Mouse (Mus musculus) layer of hippocampus, adult 2 months (tissue): ENCODE results near the gene Rgma. TPM values are rescaled to one million over a fixed set of nuclear protein-coding genes. Genes with fewer than 3 reads are reported as not detected.

ENCODE experiments used
- DNase-seq, 2 experiments: peaks; one replicate each; pipeline ENCODE4 v3.0.0; 2022; ENCODE audit warnings: low spot score in 2 of 2
- H3K27ac ChIP-seq: fragments of 200-600 bp; 2 replicates; pipeline ENCODE4 v1.8.1; 2022
- H3K4me3 ChIP-seq: fragments of 200-600 bp; 2 replicates; pipeline ENCODE4 v1.8.1; 2022; ENCODE audit warnings: mild to moderate bottlenecking
- CTCF ChIP-seq: fragments of 200-600 bp; conservative IDR thresholded peaks from 2 replicates; pipeline ENCODE4 v1.8.1; 2022; ENCODE audit warnings: antibody characterized with exemption, mild to moderate bottlenecking, moderate library complexity
- total RNA-seq, 2 experiments: library from RNA; stranded (reverse); gene quantifications; 2 replicates each; pipeline ENCODE4 v1.2.3; 2021

Rgma gene
- total RNA-seq, 2 experiments from 2014 or later, result 45.9 to 53.2 TPM

GRCm38 (mm10) chr7:73343852-73344251 lies 31.5 kb upstream of the Rgma start:
- no peak for DNase-seq
- TF ChIP-seq CTCF, result no peak
- H3K4me3 ChIP-seq, result no peak overlapping the region
- H3K27ac ChIP-seq, result no peak overlapping the region

DNA sequence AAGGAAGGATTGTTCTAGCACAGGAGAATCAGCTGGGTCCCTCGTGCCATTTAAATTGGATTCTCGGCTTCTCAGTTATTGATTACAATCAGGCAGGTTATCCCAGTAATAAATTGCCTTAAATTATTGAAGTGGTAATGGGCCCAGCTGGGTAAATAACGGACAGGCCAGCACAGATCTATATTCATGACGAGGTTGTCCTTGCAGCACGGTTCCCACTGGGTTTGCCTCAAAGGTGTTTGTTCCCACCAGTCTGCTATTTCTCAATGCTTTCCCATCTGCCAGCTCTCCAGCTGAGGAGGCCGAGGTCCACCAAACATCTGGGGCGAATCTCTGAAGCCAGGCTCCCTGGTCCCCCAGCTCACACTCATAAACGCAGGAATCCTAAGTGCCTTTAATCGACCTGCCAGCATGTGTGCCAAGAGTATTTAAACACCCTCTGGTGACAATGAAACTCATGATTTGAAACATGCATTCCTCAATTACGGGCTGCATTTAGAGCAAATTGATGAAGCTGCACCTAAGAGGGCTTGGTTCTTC lies 26.7 kb upstream of the Rgma start:
- TF ChIP-seq CTCF, result no peak
- no peak overlapping the region for H3K4me3 ChIP-seq

DNA sequence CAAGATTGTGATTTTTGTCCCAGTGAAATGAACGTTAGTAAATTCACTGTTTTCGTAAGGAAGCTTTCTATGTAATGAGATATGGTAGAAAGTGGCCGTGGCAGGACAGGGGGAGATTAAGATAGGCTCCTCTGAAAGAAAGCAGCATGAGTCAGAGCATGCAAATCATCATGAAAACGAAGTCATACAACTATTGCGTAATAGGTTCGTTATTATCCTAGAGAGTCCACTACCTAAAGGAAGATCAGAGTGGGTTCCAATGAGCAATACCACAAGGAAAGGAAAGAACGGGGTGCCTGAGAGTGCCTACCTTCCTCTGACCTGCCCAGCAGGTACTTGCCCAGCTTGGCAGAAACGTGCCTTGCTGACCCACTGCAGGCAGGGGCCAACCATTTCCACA lies 26.2 kb upstream of the Rgma start:
- Histone ChIP-seq H3K4me3 (no peak overlapping the region), H3K27ac (no peak overlapping the region)
- DNase-seq, result no peak
- no peak for TF ChIP-seq CTCF

More for the DNA sequence above, 26.7 kb upstream of the Rgma start:
- no peak for DNase-seq
- no peak overlapping the region for H3K27ac ChIP-seq

DNA sequence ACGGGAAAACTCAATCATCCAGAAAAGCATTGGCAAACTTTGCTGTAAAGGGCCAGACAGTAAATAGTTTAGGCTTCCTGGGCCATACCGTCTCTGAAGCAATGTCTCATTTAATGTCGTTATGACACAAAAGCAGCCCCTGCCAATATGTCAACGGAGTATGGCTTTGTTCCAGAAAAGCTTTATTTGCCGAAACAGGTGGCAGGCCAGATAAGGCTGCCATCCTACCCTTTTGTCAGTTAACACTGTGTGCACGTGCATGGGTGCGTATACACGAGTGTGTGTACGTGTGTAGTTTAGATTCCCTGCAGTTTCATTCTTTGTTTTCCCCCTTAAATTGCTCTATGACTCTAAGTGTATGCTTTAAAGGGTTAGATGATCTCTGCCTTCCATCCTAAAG lies 20.1 kb upstream of the Rgma start:
- TF ChIP-seq CTCF, result no peak
- DNase-seq, result no peak
- H3K27ac ChIP-seq, result no peak overlapping the region
- H3K4me3 ChIP-seq, result no peak overlapping the region

DNA sequence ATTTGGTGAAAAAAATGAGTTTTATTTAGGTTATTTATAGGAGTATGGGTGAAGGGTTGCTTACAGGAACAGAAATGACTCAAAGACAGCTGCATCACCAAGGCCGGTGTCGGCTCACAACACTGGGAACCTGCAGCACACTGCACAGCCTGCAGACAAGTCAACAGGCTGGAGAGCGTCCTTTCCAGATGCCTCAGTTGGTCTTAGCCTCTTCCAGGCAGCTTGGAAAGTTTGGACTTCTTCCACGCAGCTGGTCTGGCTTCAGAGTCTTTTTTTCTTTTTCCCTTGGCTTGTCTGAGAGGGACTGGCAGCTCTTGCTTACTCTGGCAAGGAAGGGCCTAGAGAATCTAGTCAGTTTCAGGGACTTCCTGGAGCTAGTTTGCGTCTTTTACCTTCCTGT lies 18.4 kb upstream of the Rgma start:
- Histone ChIP-seq H3K4me3 (no peak overlapping the region), H3K27ac (no peak overlapping the region)
- no peak for DNase-seq
- no peak for TF ChIP-seq CTCF

DNA sequence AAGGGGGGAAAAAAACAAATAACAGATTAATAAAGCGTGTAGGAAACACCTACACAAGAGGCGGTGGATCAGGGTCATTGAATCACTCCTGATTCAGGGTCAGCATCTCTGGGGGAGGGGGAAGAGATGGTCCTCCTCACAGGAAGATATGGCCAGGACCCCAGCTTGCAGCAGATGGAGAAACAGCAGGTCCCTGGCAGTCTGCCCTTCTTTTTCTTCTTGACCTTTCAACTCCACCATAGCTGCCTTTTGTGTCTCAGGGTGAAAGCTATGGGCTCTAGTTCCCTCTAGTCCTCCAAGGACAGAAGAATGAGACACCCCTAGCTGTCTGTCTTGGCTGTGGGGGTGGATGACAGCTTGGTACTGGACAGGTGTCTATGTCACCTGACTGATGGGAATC lies 17.7 kb upstream of the Rgma start:
- no peak for DNase-seq
- no peak for TF ChIP-seq CTCF
- Histone ChIP-seq H3K27ac (no peak overlapping the region), H3K4me3 (no peak overlapping the region)

DNA sequence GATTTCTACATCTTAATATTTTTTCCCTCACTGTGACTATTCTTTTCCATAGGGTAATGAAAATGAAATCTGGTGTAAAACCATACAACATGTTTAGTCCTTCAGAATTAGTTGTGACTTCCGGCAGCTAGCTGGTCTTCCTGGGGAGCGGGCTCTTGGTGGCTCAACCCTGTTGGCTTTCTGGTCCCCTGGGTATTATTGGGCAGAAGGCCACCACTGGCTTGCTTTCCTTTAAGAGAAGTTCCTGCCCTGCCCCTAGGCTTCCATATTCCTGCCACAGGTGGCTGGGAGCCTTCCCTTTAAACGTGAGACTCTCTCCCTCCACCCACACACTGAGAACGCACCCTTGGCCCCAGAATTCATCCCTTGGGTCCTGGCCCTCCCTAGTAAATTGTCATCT lies 9.8 kb upstream of the Rgma start:
- TF ChIP-seq CTCF, result no peak
- H3K27ac ChIP-seq, result peak overlapping the region; percentile 85
- H3K4me3 ChIP-seq, result no peak overlapping the region
- no peak for DNase-seq

DNA sequence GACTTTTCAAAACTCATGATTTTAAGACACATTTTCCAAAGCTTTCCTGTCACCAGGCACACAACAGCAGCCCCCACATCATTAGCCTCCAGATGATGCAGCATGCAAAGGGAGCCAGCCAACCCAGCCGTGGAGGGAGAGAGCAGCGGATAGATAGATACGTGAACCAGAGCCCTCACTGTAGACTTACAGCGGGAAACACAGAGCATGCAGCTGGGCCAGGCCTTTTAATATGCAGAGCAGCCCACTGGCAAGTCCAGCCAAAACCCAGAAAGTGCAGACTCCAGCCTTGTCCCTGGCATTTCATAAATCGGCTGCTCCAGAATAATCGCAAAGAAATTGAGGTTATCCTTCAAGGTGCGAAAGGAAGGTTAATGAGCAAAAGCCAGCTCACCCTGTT lies 9.3 kb upstream of the Rgma start:
- DNase-seq, result no peak
- no peak overlapping the region for H3K4me3 ChIP-seq
- no peak for TF ChIP-seq CTCF
- H3K27ac ChIP-seq, result peak overlapping the region; percentile 85

DNA sequence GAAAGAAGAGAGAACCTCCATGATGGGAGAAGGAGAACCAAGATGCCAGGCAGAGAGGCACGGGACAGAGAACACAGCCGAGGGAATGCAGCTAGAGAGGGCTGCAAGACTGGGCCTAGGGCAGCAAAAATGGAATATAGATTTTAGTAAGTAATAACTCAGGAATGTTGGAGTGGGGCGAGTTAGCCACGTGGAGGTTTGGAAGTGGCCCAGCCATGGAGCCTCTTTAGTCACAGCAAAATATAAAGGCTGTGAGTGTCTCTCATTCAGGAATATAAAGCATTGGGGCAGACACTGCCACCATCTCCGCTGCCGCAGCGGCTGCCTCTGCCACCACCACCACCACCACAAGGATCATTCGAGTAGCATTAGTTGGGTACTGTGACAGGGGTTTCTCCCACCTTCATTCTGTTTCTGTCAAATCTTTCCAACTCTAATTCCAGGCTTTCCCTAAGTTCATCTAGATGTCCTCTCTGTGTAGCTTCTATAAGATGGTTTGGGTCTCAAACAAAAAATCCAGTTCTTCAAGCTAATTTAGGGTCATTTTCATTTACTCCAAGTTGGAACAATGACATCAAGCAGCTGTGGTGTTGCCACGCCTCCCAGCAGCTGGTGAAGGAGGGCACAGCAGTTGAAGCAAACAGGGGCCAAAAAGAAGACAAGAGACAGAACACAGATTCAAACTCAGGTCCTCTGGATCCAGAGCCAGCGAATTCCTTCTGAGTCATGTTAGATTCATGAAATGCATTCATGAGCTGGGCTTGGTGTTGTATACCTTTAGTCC lies 7.4 kb upstream of the Rgma start:
- no peak overlapping the region for H3K4me3 ChIP-seq
- no peak for TF ChIP-seq CTCF
- DNase-seq, result no peak

DNA sequence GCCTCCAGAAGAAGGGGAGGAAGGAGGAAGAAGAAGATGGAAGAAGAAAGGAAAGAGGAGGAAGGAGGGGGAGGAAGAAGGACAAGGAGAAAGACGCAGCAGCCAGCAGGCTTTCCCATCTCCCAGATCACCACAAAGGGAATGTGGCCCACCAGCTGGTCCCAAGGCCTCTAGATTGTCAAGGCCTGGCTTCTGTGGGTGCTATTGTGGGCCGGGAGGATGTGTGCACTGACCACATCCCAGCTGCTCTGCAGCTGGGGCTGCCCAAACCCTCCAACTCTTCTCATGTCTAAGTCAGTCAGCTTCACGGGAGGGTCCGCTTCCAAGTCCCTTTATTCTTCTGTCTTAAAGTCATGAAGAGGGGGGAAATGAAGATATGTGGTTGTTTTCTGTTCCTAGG lies 5.3 kb upstream of the Rgma start:
- Histone ChIP-seq H3K27ac (no peak overlapping the region), H3K4me3 (no peak overlapping the region)
- TF ChIP-seq CTCF, result no peak
- DNase-seq, result no peak

More for the DNA sequence above, 7.4 kb upstream of the Rgma start:
- H3K27ac ChIP-seq, result no peak overlapping the region

DNA sequence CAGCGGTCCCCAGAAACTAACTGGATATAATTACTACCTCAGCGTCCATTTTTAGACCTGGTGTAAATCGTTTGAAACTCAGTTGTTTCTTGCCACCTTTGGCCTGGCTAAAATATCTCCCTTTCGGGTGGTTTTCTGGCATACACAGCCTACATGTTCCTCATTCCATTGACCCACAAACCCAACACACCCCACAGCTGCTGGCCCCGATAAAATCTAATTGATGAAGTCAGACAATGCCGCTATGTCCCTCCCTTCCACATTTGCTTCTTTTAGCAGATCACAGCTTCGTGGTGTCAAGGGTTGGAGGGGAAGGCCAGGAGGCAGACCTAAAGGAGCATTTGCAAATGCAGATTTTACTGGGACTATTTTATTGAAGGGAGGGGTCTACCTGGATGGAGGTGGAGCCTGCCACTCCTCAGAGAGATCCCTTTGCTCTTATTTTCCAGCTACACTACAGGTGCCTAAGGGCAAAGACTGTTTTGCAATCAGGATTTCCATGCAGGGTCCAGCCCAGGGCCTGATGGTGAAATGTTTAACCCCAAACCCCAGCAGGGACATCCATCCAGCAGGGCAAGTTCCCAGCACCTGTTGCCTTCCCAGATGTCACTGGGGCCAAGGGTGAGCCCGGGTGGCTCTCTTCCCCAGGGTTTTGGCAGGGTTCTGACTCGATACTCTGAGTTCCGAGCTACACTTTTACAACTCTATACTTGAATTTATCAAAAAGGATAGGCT lies 3.6 kb upstream of the Rgma start:
- TF ChIP-seq CTCF, result no peak
- no peak for DNase-seq
- H3K27ac ChIP-seq, result no peak overlapping the region; the same call in 1 of the 2 replicates
- H3K4me3 ChIP-seq, result peak overlapping the region; percentile 49

GRCm38 (mm10) chr7:73372352-73372970 lies 2.8 kb upstream of the Rgma start:
- Histone ChIP-seq H3K27ac (peak overlapping the region; percentile 24; the same call in 1 of the 2 replicates), H3K4me3 (peak overlapping the region; percentile 49)
- TF ChIP-seq CTCF, result peak; percentile 62
- DNase-seq, result peak; percentile 61 to 67

DNA sequence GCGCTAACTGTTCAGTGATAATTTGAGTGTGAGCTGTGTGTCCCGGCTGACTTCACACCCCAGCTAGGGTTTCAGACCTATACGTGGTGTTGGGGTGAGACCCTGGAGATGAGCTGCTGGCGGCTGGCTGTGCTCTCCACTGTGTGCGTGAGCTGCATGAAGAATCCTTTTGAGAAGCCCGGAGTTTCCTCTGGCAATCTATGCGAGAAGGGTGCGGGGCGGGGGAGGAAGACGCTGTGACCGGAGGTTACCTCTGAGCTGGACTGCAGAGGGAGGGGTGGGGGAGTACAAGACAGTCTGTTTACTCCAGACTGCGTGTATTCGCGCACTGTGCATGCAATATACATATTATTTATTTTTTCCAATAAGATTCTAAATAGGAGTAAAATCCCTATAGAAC lies 582 bp upstream of the Rgma start:
- DNase-seq, result peak in 1 of 2 experiments; percentile 43
- no peak for TF ChIP-seq CTCF
- H3K27ac ChIP-seq, result peak overlapping the region; percentile 90
- H3K4me3 ChIP-seq, result peak overlapping the region; percentile 74
